Mouse (Mus musculus): ENCODE data around the gene Cdh6.

The Cdh6 gene

GRCm38 (mm10) chr15:13173071-13173778 is at the start of gene Cdh6:
Cdh6 (minus strand) TSS chr15:13173675.
- no peak for DNase-seq (ENCODE audit: low spot score)

DNA sequence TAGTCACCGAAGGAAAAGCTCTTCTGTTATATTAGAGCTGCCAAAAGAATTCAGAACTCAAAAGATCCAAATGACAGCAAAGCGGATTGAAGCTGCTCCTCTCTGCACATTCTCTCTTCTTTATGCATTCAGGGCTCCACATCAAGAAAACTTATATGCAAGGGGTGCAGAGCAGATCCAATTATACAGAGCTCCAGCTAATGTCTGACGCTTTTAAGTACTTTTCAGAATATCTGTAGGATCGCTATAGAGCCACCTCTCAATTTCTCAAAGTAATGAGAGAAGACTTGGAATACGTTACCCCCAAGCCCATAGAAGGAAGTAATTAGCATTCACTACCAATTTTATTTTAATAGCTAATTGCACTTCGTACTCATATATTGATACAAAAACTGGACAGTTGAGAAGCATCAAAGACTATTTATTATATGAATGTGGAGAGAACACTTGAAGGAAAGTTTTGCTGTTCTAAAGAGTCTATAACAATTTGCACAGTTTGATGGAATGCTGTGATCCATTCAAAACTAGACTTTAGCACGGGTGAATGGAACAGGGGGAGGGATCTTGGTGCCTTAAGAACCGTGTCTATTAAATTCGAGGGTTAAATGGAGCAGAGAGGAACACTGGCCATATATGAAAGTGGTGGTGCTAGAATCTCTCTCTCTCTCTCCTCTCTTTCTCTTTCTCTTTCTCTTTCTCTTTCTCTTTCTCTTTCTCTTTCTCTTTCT is 46.4 kb upstream of the Cdh6 start:
- no peak for DNase-seq (ENCODE audit: low spot score)

DNA sequence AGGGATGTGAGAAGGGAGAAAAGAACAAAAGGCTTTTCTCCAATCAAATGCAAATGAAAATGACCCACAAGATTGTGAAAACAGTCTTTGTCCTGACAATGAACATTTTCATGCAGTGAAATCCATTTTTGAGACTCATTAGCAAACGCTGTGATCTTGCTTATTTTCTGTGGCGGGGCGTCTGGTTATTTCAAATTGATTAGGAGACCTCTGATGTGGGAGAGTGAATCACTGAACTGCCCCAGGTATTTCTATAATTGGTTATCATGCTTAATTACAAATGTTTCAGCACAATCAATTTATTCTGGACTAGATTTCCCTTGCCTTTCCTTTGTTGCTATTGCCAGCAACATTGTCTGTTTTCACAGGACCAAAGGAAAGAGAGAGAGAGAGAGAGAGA is 44.3 kb upstream of the Cdh6 start:
- no peak for DNase-seq (ENCODE audit: low spot score)

- no peak for DNase-seq (ENCODE audit: low spot score)
These were observed 43.7 kb upstream of the Cdh6 start for GRCm38 (mm10) chr15:13217161-13217560.

DNA sequence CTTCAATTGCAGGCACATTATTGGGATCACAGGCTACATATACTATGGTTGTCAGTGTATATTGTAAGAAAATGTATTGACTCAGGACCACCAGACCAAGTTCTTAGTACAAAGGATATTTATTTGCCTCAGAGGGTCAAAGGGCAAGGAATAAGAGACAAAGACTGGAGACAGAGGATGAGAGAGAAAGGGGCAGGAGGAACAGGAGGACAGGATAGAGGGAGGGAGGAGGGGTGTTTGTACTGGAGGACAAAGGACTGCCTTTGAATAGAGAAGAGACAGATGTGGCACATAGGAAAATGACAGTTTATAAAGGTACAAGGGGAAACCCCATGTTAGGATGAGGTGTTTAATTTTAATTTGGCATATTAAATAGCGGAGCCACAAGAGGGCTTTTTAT is 39.5 kb upstream of the Cdh6 start:
- DNase-seq (ENCODE audit: low spot score): no peak

- no peak for DNase-seq (ENCODE audit: low spot score)
These were observed 38.7 kb upstream of the Cdh6 start for GRCm38 (mm10) chr15:13212027-13212685.

DNA sequence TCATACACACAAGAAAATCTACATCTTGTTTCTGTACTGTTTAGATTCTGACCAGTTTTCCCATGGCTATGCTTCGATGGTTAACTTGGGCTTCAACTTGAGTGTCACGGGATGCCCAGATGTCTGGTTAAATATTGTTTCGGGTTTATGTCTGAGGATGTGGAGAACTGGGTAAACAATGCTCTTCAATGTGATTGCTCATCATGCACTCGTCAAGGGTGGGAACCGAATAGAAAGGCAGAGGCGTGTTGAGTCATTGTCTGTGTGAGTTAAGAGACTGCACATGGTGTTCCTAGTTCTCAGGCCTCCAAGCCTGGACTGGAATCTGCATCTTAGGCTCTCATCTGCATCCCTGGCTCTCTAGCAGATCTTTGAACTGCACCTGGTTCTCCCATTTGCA is 36.7 kb upstream of the Cdh6 start:
- DNase-seq (ENCODE audit: low spot score): no peak

GRCm38 (mm10) chr15:13208716-13209115 is 35.2 kb upstream of the Cdh6 start:
- no peak for DNase-seq (ENCODE audit: low spot score)

DNA sequence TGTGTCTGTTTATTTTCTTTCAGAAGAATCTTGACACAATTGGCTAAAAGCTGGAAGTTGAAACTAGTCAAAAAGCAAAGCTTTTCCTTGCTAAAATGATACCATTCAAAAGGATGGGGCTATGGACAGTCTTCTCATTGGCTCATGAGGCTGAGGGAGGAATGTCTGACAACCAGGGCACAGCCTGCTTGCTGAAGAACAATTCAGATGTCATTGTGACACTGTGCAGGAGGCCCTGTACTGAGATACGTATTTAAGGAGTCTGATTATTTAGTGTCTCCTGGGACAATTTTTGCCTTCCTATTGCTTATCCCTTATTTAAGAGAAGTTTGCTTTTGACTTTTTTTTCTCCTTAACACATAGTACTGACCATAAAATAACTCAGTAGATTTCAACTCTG is 22.8 kb upstream of the Cdh6 start:
- no peak for DNase-seq (ENCODE audit: low spot score)

- DNase-seq (ENCODE audit: low spot score): no peak
These were observed 20.6 kb upstream of the Cdh6 start for GRCm38 (mm10) chr15:13194048-13194447.

DNA sequence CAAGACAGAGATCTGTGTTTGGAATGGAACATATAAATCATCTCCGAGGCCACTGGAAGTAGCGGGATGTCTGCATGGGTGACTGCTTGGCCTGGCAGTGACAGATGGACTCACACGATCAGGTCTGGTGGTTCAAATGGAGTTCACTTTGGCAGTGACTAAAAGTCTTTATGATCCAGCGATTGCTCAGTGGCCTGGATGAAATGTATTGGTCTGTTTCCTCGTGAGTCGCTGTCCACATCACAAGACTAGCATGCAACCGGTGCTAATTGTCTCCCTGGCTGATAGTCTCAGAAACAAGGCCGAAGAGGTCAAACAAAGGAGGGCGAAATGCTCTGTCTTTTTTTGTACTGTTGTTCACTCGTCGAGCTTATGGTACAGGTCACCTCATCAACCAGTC is 19.6 kb upstream of the Cdh6 start:
- no peak for DNase-seq (ENCODE audit: low spot score)

GRCm38 (mm10) chr15:13183661-13184060 is 10.2 kb upstream of the Cdh6 start:
- DNase-seq (ENCODE audit: low spot score): no peak

- DNase-seq (ENCODE audit: low spot score): no peak
These were observed 8.0 kb upstream of the Cdh6 start for GRCm38 (mm10) chr15:13181430-13181829.

- DNase-seq (ENCODE audit: low spot score): peak; percentile 17
These were observed 7.5 kb upstream of the Cdh6 start for GRCm38 (mm10) chr15:13181014-13181413.

GRCm38 (mm10) chr15:13175978-13176377 is 2.5 kb upstream of the Cdh6 start:
- no peak for DNase-seq (ENCODE audit: low spot score)

DNA sequence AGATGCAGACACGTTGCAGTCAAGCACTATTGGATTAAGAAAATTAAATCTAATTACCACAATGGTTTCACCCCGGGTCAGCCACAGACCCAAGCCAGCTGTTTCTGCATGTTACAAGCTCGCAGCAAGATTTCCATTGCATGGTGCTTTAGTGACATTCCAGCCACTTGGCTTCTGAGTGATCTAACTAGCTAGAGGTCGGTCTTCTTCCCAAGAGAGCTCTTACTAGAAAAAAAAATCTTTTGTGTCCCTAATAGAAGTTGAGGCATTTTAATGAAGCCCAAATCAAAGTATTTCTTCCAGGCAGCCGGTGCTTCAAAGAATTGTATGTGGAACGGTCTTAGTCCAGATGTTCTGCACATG is 1.1 kb upstream of the Cdh6 start:
- no peak for DNase-seq (ENCODE audit: low spot score)

DNA sequence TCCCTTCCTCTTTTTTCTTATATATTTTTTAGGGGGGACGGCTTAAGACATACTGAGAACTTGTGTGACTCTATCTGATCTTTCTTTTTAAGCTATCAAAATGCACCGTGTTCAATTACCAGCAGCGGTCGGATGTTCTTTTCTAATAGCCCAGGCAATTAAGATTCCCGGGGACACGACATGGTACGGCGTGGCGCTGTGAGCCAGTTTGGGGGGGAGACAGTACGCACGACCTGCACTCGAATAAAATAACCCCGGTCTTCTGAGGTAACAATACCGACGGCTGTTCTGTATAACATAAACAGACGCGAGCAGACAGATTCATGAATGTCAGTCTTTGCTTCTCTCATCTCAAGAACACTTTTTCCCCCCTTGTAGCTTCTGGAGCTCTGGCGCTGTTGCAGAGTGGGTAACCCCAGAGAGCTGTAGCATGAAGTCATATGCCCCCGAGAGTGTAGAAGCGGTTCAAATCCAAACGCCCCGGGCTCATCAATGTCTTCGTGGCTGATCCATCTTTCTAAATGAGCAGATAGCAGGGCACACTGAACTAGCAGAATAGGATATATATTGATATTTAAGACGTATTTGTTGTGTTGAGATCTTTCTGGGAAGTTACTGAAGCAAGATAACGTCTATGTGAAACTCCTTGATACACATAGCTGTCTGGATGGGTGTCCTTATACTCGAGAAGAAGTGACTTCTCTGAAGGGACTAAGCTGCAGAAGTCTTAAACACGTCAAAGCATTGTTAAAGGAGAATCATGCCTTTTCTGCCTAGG is 554 bp upstream of the Cdh6 start:
- no peak for DNase-seq (ENCODE audit: low spot score)

DNA sequence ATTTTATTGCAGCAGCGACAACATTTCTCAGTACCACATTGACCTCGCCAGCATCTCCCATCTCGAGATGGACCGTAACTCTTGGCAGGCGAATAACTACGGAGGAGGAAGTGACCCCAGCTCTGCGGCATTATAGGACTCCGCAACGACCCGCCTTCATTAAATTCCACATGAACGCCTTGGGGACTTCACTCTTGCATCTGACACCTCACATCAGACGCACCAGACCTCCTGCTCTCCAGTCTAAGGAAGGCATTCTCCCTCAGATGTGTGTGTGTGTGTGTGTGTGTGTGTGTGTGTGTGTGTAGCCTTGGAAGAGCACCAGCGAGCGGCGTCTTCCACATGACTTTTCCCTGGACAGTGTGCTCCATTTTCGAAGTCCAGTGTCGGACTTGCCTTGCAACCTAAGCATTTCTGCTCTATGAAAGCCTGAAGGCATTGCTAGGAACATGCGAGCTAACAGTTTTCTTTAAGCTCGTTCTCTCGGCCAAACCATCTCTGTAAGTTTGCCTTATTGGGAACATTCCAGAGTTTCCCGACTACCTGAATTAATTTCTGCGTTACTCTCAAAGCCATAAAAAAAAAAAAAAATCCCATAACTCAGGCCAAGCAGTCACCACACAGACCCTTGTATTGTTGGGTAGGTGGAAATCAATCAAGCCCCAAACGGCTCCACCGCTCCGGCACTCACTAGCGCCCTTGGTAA is 957 bp downstream of the Cdh6 start:
- no peak for DNase-seq (ENCODE audit: low spot score)

GRCm38 (mm10) chr15:13171486-13172364 is 1.8 kb downstream of the Cdh6 start:
- DNase-seq (ENCODE audit: low spot score): no peak

GRCm38 (mm10) chr15:13165094-13165885 is 8.2 kb downstream of the Cdh6 start:
- no peak for DNase-seq (ENCODE audit: low spot score)
